Mouse (Mus musculus) stomach, embryonic 16.5 days (tissue): Measurements from ENCODE around the gene Slc11a1. TPM values are rescaled to one million over a fixed set of nuclear protein-coding genes. Genes with fewer than 3 reads are reported as not detected.
"Not testable (repeated sequence)": the region's sequence is repeated elsewhere in the genome, so short reads cannot be mapped to it uniquely, and the experiment has no call there.

Source experiments
- ATAC-seq: fragments of 200-750 bp; cut with Nextera tagmentation; 2 replicates; pipeline ENCODE4 v1.8.0; 2017; ENCODE audit warnings: moderate number of reproducible peaks, moderate TSS enrichment; ENCODE audit not compliant: insufficient read depth, low FRiP score
- H3K27ac ChIP-seq: fragments of 300-500 bp; sonication (generic); 2 replicates; pipeline ENCODE4 v1.5.1; 2014; ENCODE audit warnings: low read length
- H3K27me3 ChIP-seq: fragments of 300-500 bp; sonication (generic); 2 replicates; pipeline ENCODE4 v1.6.1; 2014; ENCODE audit warnings: low read length, control low read depth, mixed read lengths; ENCODE audit not compliant: control insufficient read depth, insufficient read depth
- H3K36me3 ChIP-seq: fragments of 300-500 bp; sonication (generic); 2 replicates; pipeline ENCODE4 v1.6.1; 2014; ENCODE audit warnings: low read length; ENCODE audit not compliant: control insufficient read depth, insufficient read depth
- H3K4me1 ChIP-seq: fragments of 300-500 bp; sonication (generic); 2 replicates; pipeline ENCODE4 v1.6.1; 2014; ENCODE audit warnings: low read length, control low read depth, mixed read lengths; ENCODE audit not compliant: control insufficient read depth, insufficient read depth
- H3K4me2 ChIP-seq: fragments of 300-500 bp; sonication (generic); 2 replicates; pipeline ENCODE4 v1.6.1; 2014; ENCODE audit warnings: low read depth, low read length, mixed read lengths
- H3K4me3 ChIP-seq: fragments of 300-500 bp; sonication (generic); replicated peaks from 2 replicates; pipeline ENCODE4 v1.5.1; 2014; ENCODE audit warnings: mild to moderate bottlenecking, low read length
- H3K9ac ChIP-seq: fragments of 300-500 bp; sonication (generic); 2 replicates; pipeline ENCODE4 v1.6.1; 2014; ENCODE audit warnings: low read length
- H3K9me3 ChIP-seq: fragments of 300-500 bp; sonication (generic); replicated peaks from 2 replicates; pipeline ENCODE4 v1.6.1; 2016; ENCODE audit warnings: low read length, control low read depth; ENCODE audit not compliant: control insufficient read depth
- WGBS: fragments of 180-500 bp; shearing (Covaris S2); extraction: QIAGEN DNeasy Blood & Tissue Kit; methylation state at CpG from one replicate; pipeline ENCODE4 v1.1.7; 2014; 5-methylcytosine and 5-hydroxymethylcytosine counted together
- polyA plus RNA-seq: library from polyadenylated mRNA; unstranded; fragments of >200 nt; fragmentation: Nextera tagmentation; extraction: Ambion mirVana; gene quantifications from 2 replicates; pipeline ENCODE4 v1.2.1, GENCODE M21; 2015

Slc11a1 gene
- 7.7 and 8.7 TPM in 2 replicates for polyA plus RNA-seq

- Histone ChIP-seq H3K4me3 (no peak within 1 kb of the TSS), H3K27ac (no peak within 1 kb of the TSS; the same call in 1 of the 2 replicates), H3K9ac (no peak within 1 kb of the TSS), H3K36me3 (no peaks in the 10 kb centered on the region), H3K9me3 (no peaks in the 10 kb centered on the region), H3K27me3 (no peaks in the 10 kb centered on the region), H3K4me2 (no peak within 1 kb of the TSS), H3K4me1 (no peaks in the 10 kb centered on the region)
- ATAC-seq, result no peak
- 69% methylated on average over 8 of the region's 8 CpGs for WGBS
Measured at GRCm38 (mm10) chr1:74374980-74375379, at the start of gene Slc11a1. Gene Slc11a1, plus strand, starts transcription at chr1:74375195.

DNA sequence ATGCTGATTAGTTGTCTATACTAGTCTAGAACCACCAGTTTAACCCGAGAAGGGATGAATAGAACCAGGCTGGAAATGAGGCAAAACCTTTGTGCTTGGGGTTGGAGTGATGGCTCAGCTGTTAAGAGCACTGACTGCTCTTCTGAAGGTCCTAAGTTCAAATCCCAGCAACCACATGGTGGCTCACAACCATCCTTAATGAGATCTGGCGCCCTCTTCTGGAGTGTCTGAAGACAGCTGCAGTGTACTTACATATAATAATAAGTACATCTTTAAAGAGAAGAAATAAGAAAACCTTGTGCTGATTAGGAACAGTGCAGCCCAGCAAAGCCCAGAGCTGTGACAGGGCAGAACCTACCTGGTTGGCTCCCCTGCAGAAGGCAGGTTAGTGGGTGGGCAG lies 48.1 kb upstream of the Slc11a1 start:
- not testable (repeated sequence) for H3K4me3 ChIP-seq, H3K9ac ChIP-seq, H3K36me3 ChIP-seq, H3K9me3 ChIP-seq, H3K27ac ChIP-seq, ATAC-seq, H3K4me2 ChIP-seq, H3K27me3 ChIP-seq
- H3K4me1 ChIP-seq, result peaks cover 13% of the 10 kb centered on the region
- WGBS, result 83% methylated on average over 2 of the region's 2 CpGs

DNA sequence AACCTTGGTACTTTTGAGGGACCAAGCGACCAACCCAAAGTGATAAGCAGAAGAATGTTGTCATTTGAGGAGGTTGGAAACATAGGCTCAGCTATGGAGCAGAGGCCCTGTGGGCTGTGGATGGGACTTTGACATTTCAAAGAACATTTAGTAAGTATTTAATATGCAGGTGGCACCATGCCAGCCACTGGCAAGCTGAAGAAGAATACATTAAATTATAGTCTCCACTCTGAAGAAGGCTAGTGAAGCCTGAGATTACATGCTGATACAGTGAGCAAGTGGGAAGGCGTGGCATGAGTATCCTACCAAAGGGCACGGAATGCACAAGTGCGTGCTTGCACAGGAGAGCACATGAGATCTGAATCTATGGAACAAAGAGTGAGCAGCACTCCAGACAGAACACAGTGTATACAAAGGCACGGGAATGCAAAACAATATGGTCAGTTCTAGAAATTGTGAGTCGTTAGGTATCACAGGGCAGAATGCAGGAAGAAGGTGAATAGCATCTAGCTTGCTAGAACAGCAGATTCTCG lies 45.0 kb upstream of the Slc11a1 start:
- Histone ChIP-seq H3K9ac (no peak overlapping the region), H3K27ac (peak overlapping the region; percentile 77), H3K27me3 (no peaks in the 10 kb centered on the region), H3K4me2 (no peak overlapping the region), H3K4me3 (no peak overlapping the region), H3K9me3 (no peaks in the 10 kb centered on the region), H3K4me1 (peaks cover 25% of the 10 kb centered on the region), H3K36me3 (no peaks in the 10 kb centered on the region)
- WGBS, result 59% methylated on average over 7 of the region's 7 CpGs
- ATAC-seq, result no peak

GRCm38 (mm10) chr1:74331046-74331681 lies 43.8 kb upstream of the Slc11a1 start:
- Histone ChIP-seq H3K9me3 (no peaks in the 10 kb centered on the region), H3K27me3 (no peaks in the 10 kb centered on the region), H3K4me3 (no peak overlapping the region), H3K4me1 (peaks cover 25% of the 10 kb centered on the region), H3K9ac (no peak overlapping the region), H3K4me2 (no peak overlapping the region), H3K27ac (peak overlapping the region; percentile 77), H3K36me3 (no peaks in the 10 kb centered on the region)
- no peak for ATAC-seq
- WGBS, result 53% methylated on average over 4 of the region's 4 CpGs

- peak overlapping the region; percentile 74 for H3K9ac ChIP-seq
- peaks cover 25% of the 10 kb centered on the region for H3K4me1 ChIP-seq
Measured at GRCm38 (mm10) chr1:74332241-74332763, 42.7 kb upstream of the Slc11a1 start.

GRCm38 (mm10) chr1:74332930-74333329 lies 42.1 kb upstream of the Slc11a1 start:
- H3K4me2 ChIP-seq, result peak overlapping the region; percentile 92
- H3K4me3 ChIP-seq, result peak overlapping the region; percentile 54
- 4% methylated on average over 9 of the region's 9 CpGs for WGBS
- peaks cover 25% of the 10 kb centered on the region for H3K4me1 ChIP-seq
- no peaks in the 10 kb centered on the region for H3K27me3 ChIP-seq
- no peak for ATAC-seq
- H3K9me3 ChIP-seq, result no peaks in the 10 kb centered on the region
- H3K36me3 ChIP-seq, result no peaks in the 10 kb centered on the region
- H3K27ac ChIP-seq, result peak overlapping the region; percentile 77
- peak overlapping the region; percentile 74 for H3K9ac ChIP-seq

More at GRCm38 (mm10) chr1:74332241-74332763, 42.7 kb upstream of the Slc11a1 start:
- Histone ChIP-seq H3K9me3 (no peaks in the 10 kb centered on the region), H3K36me3 (no peaks in the 10 kb centered on the region), H3K4me2 (peak overlapping the region; percentile 92), H3K27ac (peak overlapping the region; percentile 77), H3K27me3 (no peaks in the 10 kb centered on the region), H3K4me3 (peak overlapping the region; percentile 54)
- peak; percentile 96 for ATAC-seq
- WGBS, result under 1% methylated on average over 36 of the region's 36 CpGs

- H3K27ac ChIP-seq, result peak overlapping the region; percentile 51
- H3K4me2 ChIP-seq, result no peak overlapping the region
- H3K4me3 ChIP-seq, result no peak overlapping the region
- no peak overlapping the region for H3K9ac ChIP-seq
- no peaks in the 10 kb centered on the region for H3K9me3 ChIP-seq
- peaks cover 25% of the 10 kb centered on the region for H3K4me1 ChIP-seq
- 83% methylated on average over 3 of the region's 3 CpGs for WGBS
- no peak for ATAC-seq
- H3K27me3 ChIP-seq, result no peaks in the 10 kb centered on the region
- no peaks in the 10 kb centered on the region for H3K36me3 ChIP-seq
Measured at GRCm38 (mm10) chr1:74334607-74335006, 40.4 kb upstream of the Slc11a1 start.

DNA sequence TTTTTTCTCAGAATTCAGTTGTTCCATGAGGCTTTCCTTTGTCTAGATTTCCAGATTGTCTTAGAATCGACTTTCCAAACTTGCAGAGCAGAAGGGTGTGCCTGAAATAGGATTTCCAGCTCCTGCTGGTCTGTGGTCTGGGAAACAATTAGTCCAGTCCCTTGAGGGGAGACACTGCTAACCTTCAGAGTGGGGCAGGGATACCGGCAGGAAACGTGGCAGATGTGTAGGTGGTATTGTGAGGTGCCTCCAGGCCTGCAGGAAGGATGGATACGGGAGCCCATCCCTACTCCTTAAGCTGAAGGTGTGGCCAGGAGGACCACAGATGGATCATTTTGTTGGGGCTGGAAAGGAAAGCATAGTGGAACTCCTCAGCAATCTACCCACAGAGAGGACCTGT lies 40.0 kb upstream of the Slc11a1 start:
- ATAC-seq, result no peak
- H3K27ac ChIP-seq, result no peak overlapping the region
- H3K4me1 ChIP-seq, result peaks cover 20% of the 10 kb centered on the region
- no peaks in the 10 kb centered on the region for H3K36me3 ChIP-seq
- no peak overlapping the region for H3K9ac ChIP-seq
- H3K4me2 ChIP-seq, result no peak overlapping the region
- H3K27me3 ChIP-seq, result no peaks in the 10 kb centered on the region
- 67% methylated on average over 4 of the region's 4 CpGs for WGBS
- H3K9me3 ChIP-seq, result no peaks in the 10 kb centered on the region
- no peak overlapping the region for H3K4me3 ChIP-seq

GRCm38 (mm10) chr1:74335436-74336170 lies 39.4 kb upstream of the Slc11a1 start:
- Histone ChIP-seq H3K4me3 (no peak overlapping the region), H3K9ac (no peak overlapping the region), H3K4me2 (no peak overlapping the region), H3K4me1 (peaks cover 18% of the 10 kb centered on the region), H3K36me3 (no peaks in the 10 kb centered on the region), H3K27ac (no peak overlapping the region), H3K27me3 (no peaks in the 10 kb centered on the region), H3K9me3 (no peaks in the 10 kb centered on the region)
- no peak for ATAC-seq
- WGBS, result 74% methylated on average over 6 of the region's 6 CpGs
